Mouse (Mus musculus) small intestine, adult 2 months (tissue): Measurements from ENCODE around the gene Cklf.

Experiments used
- CTCF ChIP-seq: fragments of 200-500 bp; IDR thresholded peaks from 2 replicates; pipeline ENCODE4 v1.5.1; 2012; ENCODE audit warnings: low read depth, mild to moderate bottlenecking, control low read depth, inconsistent platforms, low read length, moderate library complexity, mixed read lengths; ENCODE audit not compliant: insufficient replicate concordance, insufficient read length; ENCODE audit errors: extremely low read depth
- POLR2A ChIP-seq: fragments of 200-500 bp; IDR thresholded peaks from 2 replicates; pipeline ENCODE4 v1.6.1; 2012; ENCODE audit warnings: low read depth, mild to moderate bottlenecking, control low read depth, inconsistent platforms, low read length, moderate library complexity

GRCm38 (mm10) chr8:104249442-104249996, 1.1 kb upstream of the Cklf start:
- TF ChIP-seq CTCF = no peak
- no peak for TF ChIP-seq POLR2A
